Mouse (Mus musculus): ENCODE results near the gene Ltbp2.
A peak's percentile ranks its signal among the peaks of the same experiment; 100 is the strongest.

The Ltbp2 gene

DNA sequence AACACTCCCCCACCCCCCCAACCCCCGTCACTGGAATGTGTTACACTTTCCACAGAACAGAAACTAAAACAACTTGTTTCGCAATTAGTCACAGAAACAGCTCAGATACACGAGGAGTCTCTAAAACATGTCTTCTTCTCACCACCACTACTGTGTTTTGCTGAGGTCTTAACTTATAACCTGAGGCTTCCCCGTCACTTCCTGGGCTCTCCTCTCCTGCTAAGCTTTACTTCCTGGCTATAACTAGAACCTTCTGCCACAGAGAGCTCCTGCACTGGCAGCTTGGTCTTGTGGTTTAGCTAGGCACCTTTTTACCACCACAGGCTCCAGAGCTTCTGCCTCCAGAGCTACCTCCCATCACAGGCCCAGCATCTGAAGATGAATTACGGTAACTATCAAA is 113.8 kb downstream of the Ltbp2 start:
- peak; percentile 53 for DNase-seq (ENCODE audit: low read depth, low spot score)

DNA sequence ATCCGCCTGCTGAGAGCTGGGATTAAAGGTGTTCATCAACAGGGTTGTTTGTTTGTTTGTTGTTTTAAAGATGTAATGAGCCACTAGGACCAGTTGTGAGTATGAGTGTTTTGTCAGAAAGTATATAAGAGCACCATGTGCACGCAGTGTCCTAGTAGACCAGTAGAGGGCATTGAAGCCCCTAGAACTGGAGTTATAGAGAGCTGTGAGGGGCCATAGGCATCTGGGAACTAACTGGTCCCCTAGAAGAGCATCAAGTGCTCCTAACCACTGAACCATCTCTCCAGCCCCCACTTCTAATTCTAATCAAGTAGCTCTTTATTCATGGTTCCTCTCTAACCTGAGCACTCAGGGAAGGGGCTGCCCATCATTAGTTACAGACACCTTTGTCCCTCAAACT is 117.3 kb downstream of the Ltbp2 start:
- peak; percentile 66 for DNase-seq (ENCODE audit: low read depth, low spot score)

DNA sequence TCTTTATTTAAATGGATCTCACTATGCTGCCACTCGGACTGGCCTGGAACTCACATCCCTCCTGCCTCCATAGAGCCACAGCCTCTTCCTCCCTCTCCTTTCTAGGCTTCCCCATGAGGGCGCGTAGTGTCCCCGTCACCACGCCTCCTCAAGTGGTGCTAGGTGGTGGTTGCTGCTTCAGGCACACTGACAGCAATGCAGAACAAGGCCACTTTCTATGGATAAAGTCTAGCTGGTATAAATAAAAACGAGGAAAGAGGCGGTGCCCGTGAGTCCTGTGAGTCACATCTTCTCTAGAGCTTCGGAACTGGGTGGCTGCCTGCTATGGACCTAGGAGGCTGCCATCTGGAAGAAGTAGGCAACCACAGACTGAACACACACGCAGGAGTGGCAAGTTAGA is 120.3 kb downstream of the Ltbp2 start:
- DNase-seq (ENCODE audit: low read depth, low spot score): no peak

DNA sequence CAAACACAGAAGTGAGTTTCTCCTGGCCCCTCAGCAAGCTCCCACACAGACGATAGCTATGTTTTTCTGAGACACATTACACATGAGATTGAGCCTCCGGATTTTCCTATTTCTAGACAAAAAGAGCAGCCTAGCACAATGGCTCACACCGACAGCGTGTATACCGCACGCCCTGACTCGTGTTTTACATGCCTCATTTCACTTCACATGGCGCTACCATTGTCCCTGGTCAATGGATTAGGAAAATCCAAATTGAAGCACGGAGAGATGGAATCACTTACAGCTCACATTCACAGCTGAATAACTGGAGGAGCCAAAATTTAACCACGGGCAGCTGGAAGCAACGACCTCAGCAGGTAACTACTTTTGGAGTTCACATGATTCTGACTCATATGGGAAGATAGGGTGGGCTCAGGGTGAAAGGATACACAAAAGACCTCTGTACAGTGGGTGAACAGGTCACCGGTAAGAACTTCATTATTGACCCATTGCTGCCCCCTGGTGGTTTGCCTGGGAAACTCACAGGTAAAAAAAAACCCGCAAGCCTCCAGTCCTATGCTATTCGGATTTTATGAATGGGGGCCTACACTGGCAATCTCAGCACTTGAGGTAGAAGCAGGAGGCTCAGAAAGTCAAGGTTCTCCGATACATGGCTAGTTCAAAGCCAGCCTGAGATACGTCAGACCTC is 121.2 kb downstream of the Ltbp2 start:
- peak; percentile 71 for DNase-seq (ENCODE audit: low read depth, low spot score)

GRCm38 (mm10) chr12:84752131-84752977 is 124.0 kb downstream of the Ltbp2 start:
- DNase-seq (ENCODE audit: low read depth, low spot score): no peak

DNA sequence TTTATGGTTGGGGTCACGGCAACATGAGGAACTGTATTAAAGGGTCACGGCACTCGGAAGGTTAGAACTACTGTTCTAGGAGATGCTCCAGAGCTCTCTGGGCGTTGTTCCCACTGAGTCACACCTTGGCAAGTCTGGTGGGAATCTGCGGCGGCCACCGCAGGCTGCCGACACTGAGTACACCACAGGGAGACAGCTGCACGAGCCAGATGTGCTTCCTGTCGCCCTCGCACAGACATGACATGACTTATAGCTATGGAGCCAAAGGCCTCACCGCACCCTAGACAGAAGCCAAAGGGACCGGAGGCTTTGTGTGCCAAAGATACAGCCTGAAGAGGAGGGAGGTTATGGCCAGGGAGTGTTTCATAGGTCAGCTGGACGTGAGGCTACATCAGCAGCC is 125.7 kb downstream of the Ltbp2 start:
- peak; percentile 88 for DNase-seq (ENCODE audit: low read depth, low spot score)

GRCm38 (mm10) chr12:84748134-84748533 is 128.2 kb downstream of the Ltbp2 start:
- no peak for DNase-seq (ENCODE audit: low read depth, low spot score)

- DNase-seq (ENCODE audit: low read depth, low spot score): peak; percentile 21
Observed at GRCm38 (mm10) chr12:84745700-84746099, 130.6 kb downstream of the Ltbp2 start.

GRCm38 (mm10) chr12:84743496-84743895 is 132.8 kb downstream of the Ltbp2 start:
- no peak for DNase-seq (ENCODE audit: low read depth, low spot score)

GRCm38 (mm10) chr12:84733366-84733765 is 143.0 kb downstream of the Ltbp2 start:
- no peak for DNase-seq (ENCODE audit: low read depth, low spot score)
